Mouse (Mus musculus) monocyte, adult 2 months (primary cell): Measurements from ENCODE around the gene Slc44a1.

Experiments used
- DNase-seq, 2 experiments: peaks; one replicate each; pipeline ENCODE4 v3.0.0; 2022; ENCODE audit warnings: low spot score in 2 of 2, low read depth in 1 of 2

Gene Slc44a1

DNA sequence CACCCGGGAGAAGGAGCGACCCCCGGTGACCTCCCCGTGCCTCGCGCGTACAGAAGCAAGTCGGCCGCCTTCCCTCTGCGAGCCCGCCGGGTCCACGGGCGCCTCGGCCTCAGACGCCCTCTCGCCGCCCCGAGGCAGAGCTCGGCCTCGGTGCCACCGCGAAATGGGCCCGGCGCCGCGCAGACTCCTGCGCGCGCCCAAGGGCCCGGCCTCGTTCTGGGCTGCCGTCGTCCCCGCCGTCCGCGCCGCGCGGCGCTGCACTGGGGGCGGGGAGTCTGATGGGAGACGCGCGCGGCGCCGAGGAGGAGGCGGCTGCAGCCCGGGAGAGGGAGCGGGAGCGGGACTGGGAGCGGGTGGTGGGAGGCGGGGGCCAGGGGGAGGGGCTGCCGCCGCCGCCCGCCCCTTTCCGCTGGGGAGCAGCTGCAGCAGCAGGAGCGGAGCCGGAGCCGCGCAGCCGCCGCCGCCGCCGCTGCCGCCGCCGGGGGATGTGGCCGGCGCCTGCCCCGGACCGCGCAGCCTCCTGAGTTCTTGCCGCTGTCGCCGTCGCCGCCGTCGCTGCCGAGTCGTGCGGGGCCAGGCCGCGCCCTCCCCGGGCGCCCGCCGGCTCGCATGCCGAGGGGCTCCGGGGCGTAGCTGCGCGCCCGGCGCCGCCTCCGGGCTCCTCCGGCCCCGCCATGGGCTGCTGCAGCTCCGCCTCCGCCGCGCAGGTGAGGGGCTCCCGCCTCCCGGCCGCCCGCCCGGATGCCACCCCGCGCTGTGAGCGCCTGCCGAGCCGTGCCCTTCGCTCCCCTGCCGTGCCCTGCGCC, at the start of gene Slc44a1:
TSS of gene Slc44a1 (plus strand) at position 404 of the 806 bp plus-strand sequence.
- peak in 1 of 2 experiments; percentile 22 for DNase-seq

DNA sequence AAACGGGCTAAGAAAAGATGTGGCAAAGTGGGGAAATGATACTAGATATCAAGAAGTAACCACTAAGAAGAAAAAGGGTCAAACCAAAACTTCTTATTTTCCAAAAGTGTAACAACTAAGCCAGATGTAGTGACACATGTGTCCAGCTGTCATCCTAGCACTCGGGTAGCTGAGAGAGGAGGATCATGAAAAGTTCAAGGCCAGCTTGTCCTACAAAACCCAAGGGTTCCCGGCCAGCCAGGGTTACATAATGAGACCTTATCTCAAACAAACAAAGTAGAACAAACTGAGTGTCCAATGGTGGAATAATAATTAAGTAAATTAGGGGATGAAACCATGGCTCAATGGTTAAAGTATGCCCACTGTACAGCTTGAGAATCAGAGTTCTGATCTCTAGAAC, 45.2 kb upstream of the Slc44a1 start:
- DNase-seq: no peak

DNA sequence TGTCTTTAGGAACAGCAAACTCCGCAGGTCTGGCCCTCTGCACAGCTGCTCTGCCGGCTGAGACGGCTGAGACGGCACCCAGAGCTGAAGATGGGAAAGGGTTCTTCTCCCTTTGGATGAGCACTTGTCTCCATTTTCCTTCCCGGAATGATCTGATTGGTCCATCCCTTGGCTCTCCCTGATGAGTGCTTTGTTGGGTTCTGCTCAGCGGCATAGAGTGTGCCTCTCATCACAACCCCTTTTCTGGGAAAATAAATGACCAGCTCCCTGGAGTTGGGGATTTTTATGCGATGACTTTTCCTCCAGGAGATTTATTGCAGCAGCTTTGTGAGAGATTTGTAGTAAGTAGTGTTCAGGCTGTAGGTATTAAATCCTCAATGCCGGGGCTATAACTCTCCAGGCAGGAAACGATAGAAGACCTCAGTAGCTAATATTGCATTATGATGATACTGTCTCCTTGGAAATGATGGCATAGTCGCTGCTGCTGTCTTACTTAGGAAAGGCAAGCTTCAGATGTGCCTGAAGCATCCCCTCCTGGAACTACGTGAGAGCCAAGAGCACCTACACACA, 43.5 kb upstream of the Slc44a1 start:
- no peak for DNase-seq

DNA sequence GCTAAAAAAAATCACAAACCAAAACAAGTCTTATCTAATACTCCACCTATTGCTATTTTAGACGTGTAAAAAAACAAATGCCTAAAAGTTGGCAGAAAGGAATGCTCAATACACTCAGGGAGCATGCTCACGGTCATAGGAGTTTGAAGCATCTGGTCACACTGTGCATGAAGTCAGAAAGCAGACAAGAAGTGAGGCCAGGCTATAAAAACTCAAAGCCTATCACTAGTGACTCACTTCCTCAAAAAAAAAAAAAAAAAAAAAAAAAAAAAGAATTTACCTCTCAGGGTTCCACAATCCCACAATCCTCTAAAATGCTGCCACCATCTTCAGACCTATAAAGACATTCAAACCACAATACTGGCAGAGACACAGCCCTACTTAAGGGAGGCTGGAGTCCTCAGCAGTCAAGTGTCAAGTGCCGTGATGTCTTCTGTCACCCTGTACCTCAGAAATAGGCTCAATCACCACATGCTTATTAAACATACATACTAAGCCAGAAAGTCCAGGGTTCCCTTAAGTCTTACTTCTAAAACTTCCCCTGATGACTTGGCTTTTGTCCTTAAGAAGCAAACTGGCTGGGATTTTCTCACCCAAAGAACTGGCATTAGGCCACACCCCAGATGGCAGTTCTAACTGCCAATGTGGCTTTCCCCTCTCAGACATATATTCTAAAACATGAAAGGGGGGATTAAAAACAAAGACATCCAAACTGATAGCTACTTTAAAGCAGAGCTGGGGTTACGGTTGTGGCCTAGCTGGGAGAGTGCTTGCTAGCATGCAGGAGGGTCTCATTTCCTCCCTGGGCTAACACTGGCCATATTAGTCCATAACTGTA, 42.7 kb upstream of the Slc44a1 start:
- DNase-seq: no peak

DNA sequence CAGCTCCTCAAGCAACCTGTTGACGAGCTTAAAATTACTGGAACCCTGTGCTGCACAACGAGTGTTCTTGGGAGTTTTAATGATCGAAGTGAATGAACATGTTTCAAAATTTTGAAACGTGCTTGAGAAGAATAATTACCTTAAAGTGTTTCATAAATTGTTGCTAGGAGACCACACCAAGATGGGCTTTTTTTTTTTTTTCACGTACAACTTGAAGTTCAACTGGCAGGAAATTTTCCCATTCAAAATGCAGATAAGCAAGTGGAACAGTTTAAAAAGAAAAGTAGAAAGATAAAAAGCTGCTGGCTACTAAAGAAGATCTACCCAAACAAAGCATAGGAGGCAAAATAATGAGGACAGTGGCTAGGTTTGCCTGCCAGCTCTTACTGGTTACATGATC, 41.7 kb upstream of the Slc44a1 start:
- DNase-seq: no peak

DNA sequence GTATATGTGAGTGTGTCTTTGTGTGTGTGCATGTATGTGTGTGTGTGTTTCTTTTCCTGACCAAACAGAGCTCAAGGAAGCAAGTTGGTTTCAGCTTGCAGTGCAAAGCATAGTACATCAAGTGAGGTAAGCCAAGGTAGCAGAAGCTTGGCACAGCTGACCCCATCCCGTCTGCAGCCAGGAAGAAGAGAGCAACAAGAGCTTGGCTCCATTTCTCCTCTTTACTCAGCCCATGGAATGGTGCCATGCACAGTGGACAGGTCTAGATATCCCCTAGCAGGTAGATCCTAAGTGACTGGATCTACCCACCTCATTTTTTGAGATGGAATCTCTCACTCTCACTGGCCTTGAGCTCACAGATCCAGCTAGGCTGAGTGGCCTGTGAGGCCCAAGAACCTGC, 40.8 kb upstream of the Slc44a1 start:
- DNase-seq: no peak

DNA sequence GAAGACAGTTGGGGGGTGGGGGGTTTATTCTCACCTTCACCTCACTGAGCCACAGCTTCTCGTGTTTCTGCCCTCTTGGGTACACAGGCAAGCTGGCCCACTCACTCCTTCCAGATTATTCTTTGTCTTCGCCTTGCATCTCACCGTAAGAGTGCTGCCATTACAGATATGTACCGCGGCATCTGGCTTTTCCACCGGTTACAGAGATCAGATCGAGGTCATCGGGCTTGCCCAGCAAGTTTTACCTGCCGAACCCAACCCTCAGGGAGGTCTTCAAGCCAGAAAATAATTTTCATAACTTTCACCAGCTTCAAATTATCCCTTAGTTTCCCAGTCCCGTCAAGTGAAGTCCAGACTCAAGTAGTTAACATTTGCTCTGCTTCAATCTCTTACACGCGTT, 36.8 kb upstream of the Slc44a1 start:
- no peak for DNase-seq

DNA sequence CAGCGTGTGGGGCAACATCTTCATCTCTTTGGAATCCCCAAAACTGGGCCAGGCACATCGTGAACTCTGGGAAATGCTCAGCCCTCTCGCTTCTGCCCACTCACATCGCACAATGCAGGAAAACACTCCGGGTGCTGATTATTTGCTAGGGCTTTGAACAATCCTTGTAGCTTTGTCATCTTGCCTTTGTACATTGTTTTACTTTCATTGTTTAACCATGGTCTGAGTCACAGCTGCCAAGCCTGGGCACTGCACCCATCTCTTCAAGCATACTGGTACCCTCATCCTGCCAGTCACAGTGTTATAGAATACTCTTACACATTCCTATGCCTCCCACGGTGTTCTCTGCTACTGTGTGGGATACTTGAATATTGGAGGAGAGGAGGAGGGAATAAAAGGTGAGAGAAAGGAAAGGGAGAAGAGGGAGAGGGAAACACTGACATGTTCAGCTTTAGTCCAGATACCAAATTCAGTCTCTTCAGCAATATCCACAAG, 35.7 kb upstream of the Slc44a1 start:
- no peak for DNase-seq

DNA sequence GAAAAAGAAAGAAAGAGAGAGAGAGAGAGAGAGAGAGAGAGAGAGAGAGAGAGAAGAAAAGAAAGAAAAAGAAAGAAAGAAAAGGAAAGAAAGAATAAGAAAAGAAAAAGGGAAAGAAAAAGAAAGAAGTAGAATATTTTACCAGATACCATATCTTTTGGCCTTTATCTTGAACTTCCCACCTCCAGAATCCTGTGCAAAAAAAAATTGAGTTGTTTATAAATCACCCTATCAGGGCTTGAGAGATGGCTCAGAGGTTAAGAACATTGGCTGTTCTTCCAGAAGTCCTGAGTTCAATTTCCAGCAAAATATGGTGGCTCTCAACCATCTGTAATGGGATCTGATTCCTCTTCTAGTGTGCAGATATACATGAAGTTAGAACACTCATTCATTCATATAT, 33.3 kb upstream of the Slc44a1 start:
- no peak for DNase-seq

DNA sequence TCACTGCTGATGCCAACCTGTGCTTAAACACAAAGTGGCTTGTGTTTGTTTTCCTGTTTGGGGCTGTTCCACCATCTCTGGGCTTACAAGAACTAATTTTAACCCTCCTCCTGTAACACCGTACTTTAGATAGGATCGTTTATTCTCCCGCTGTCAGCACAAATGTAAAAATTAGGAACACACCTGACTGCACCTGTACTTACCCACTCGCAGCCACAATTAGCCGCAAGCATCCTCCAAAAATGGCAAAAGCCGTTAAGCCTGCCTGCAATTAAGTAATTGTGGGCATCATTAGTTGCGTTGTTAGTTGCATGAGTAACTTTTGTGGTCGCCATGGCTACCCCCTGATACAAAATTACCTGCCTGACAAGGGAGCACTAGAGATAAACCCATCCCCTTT, 31.4 kb upstream of the Slc44a1 start:
- DNase-seq: no peak

DNA sequence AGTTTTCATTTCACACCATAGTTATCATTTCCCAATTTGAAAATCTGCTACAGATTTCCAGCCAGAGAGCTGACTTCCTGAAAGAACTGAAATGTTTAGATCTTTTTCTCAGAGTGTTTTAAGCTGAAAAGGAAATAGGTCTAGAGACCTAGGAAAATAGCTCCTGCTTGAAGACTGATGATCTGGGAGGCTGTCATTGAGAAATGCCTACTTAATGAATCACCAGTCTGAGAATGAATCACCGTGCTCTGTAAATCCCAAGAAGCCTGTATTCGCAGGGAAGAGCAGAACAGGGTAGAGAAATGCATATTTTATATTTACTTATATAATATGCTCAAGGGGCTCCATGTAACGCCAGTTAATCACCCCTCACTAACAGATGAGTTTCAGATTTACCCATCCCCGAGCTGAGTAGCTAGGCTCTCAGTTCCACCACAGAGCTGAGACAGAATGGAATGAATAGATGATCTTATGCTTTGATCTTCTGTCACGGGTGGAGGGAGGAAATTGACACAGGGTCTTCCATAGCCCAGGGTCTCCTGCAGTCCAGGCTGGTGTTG, 30.6 kb upstream of the Slc44a1 start:
- no peak for DNase-seq

DNA sequence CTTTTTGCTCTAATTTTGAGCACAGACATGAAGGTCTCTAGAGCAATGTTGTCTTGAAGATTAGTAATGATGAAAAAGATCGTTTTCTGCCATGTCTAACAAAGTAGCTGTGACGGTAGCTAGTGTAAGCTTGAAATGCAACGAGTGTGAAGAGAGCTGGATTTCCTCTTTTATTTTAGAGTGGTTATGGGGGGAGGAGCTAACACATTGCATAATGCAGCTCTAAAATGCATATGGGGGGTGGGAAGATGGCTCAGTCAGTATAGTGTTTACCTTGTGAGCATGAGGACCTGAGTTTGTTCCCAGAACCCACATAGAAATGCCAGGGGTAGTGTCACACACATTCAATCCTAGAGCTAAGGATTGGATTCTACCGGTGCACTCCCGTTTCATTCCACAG, 29.5 kb upstream of the Slc44a1 start:
- DNase-seq: no peak

DNA sequence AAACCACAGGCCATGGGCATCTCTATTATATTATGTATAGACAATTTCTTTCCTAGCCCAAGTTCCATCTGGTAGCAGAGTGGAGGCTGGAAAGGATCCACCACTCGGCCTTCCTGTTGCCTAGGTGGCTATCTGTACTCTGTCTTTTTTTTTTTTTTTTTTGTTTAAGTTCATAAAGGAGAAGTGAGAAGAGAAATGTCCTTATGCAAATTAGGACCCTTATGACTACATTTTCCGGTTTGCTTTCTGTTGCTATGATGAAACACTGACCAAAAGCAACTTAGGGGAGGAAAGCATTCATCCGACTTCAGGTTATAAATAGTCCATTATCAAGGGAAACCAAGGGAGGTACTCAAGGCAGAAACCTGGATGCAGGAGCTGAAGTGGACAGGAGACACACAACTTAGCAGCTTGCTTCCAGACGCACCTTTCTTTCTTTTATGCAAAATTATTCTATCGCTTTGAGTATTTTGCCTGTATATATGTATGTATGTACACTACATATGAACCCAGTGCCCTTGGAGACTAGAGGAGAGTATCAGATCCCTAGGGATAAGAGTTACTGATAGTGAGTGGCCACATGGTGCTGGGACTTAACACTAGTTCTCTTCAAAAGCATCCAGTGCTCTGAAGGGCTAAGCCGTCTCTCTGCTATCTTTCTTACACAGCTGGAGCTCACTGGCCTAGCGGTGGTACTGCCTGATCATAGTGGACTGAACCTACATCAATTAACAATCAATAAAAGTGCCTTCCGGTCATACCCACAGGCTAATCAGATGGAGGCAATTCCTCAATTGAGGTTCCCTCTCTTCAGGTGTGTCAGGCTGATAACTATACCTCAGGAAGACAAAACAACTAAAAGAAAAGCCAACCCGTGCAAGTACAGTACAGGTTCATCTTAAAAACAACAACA, 28.0 kb upstream of the Slc44a1 start:
- no peak for DNase-seq

DNA sequence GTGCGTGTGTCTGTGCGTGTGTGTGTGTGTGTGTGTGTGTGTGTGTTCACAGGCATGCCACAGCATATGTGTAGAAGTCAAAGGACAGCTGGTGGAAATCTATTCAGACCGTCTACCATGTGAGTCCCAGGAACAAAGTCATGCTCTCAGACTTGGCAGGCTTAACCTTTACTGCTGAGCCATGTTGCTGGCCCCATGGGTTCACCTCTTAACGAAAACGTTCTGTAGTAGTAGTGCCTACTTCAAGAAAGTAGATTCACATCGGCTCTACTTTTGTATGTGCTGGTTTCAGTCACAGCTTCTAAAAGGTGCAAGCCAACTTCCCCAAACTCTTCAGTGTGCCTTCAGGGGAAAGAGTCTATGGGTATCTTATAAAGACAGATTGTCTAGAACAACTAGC, 27.2 kb upstream of the Slc44a1 start:
- DNase-seq: no peak

DNA sequence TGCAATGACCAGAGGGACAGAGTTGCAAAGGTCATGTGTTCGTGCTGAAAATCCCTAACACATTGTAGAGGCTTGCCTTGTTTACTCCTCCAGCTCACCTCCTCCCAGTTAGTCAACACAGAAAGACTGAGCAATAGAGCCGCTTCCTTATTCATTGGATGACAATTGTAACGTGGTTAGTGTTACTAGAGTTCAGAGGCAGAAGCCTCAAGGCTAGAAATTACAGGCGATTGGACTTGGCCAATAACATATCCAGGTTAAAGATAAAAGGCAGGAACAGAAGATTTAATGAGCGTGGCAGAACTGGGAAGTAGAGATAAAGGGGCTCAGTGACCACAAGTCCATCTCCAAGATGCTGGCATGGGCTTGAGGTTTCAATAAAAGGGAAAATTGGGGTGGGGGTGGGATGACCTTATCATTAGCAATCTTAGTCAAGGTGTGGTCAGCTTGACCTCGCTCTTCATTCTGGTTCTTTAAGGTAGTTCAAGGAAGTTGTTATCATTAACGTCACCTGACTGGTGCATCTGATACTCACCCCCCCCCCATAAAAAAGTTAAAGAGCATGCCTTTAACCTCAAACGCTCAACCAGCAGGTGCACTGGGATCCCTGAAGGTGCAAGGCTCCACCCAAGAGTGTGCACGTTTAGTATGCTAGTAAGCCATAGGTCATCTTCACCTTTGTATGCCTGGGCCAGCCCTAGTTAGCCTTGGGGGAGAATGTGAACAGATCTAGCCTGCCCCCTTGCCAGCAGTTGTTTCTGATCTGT, 26.0 kb upstream of the Slc44a1 start:
- DNase-seq: no peak

DNA sequence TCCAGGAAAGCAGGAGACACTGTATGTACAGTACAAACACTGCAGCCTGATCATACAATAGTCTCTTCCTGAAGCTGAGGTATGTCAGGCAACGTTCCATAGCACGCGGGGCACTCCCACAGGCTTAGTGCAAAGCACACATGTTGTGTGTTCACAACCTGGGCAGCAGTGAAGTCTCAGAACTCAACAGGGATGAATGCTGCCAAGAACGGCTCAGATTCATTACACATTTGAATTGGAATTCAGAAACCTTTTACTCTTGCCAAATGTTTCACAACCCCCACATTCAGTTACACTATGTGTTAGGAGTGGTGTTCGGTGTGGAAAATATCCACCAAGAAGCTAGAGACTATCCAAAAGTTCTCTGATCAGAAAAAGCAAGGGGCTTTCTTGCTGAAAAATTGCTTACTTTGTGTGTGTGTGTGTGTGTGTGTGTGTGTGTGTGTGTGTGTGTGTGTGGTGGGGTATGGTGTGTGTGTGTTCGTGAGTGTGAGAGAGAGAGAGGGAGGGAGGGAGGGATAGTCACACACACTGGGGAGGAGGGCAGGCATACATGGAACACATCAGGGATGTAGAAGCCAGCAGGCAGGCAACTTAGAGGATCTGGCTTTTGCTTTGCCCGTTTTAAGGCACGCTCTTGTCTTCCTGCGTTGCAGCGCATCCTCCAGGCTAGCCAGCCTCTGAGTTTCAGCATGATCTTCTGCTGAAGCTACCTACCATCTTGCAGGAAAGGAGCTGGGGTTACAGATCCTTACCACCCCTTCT, 24.2 kb upstream of the Slc44a1 start:
- DNase-seq: no peak

DNA sequence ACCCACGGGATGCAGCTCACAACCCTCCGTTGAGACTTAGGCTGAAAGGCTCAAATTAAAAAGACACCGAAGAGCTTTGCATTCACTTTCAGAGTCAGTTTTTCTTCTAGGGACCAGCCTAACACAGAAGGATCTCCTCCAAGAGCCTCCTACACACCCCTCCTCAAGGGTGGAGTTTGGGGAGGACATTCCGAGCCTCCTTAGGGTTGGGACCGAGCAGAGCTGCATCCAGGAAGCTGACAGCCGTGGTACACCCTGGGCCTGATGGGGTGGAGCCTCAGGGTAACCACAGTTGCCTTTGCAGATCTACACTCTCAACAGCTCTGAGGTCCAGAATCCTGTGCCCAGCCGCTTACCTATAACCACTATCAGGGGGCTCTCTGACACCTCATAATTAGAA, 23.3 kb upstream of the Slc44a1 start:
- DNase-seq: no peak

DNA sequence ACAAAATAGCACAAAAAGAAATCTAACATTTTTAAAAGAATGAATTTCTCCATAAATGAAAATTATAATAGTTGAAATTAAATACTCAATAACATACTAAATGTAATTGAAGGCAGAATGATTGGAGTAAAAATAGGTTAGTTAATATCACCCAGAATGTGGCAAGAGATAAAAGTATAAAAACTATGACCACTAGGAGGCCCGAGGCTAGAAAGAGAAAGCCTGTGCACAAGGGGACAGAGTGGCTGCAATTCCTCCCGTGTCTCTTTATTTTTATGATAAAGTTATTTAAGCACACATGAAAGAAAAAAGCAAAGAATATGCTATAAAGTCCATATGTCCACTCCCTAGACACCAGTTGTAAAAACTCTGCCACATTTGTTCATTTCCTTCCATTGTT, 17.4 kb upstream of the Slc44a1 start:
- no peak for DNase-seq

DNA sequence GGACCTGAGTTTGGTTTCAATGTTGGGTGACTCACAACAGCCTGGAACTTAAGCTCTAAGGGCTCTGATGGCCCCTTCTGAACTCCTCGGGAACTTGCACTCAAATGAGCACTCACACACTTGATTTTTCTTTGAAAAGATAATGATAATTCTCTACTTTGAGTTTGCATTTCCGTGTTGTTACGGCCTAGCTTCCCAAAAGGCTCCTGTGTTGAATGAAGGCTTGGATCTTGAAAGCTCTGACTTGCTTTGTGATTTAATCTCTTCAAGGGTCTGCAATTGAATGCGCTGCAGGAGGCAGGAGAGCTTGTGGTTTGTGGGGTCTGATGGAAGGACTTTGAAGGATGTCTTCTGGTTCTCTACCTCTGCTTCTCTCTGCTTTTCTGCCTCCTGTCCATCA, 13.1 kb upstream of the Slc44a1 start:
- DNase-seq: no peak
